Mouse (Mus musculus) layer of hippocampus, adult 18-20 months (tissue): Measurements from ENCODE around the gene Srd5a1. TPM values are rescaled to one million over a fixed set of nuclear protein-coding genes. Genes with fewer than 3 reads are reported as not detected.
"Not testable (repeated sequence)": the region's sequence is repeated elsewhere in the genome, so short reads cannot be mapped to it uniquely, and the experiment has no call there.

Source experiments
- DNase-seq, 2 experiments: peaks; one replicate each; pipeline ENCODE4 v3.0.0; 2022; ENCODE audit warnings: low spot score in 2 of 2
- total RNA-seq, 2 experiments: library from RNA; stranded (reverse); gene quantifications; 2 replicates each; pipeline ENCODE4 v1.2.3; 2021

Srd5a1 gene
- total RNA-seq, 2 experiments from 2014 or later, result 7.2 to 8.0 TPM

DNA sequence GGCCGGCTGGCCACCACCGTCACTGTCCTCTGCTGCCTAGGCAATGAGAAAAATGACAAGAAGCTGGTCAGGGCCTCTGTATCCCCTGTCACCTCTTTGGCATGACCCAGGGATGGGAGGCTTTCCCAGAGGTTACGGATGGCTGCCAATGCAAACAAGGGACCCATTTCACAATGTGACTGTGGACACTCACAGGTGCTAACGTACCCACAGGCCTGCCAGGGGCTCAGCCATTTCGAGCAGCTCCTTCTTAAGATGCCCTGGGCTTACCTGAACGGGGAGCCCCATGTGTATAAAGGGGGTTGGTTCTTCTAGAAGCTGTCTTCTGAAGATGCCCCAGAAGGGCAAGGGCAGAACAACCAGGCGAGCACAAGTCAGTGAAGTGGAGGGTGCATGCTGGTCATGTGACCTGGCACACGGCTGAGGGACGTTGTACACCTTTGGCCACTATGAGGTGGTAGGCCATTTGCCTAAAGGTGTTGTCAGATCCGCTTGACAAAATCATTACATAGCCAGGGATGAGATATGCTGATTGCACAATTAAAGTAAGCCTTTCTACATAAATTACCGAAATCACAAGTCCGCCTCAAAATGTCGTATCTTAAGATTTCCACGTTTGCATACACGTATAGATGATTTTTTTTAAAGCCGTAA lies 33.9 kb downstream of the Srd5a1 start:
- no peak for DNase-seq

DNA sequence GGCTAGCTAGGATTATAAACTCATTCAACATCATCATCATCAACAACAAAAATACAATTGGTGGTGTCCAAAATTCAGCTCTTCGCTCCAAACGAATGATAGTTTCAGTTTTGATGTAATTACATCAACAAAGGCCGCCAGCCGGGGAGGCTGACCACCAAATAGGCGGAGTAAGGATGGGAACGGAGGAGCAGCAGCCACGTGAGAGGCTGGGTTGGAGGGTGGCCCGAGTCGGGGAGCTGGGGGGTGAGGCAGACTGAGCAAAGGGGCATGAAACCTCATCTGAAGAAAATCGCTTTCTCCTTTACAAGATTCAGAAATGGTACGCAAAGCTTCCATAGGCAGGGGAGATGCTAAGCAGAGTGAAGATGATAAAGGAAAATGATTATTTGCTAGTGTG lies 34.6 kb downstream of the Srd5a1 start:
- DNase-seq, result peak; percentile 21

DNA sequence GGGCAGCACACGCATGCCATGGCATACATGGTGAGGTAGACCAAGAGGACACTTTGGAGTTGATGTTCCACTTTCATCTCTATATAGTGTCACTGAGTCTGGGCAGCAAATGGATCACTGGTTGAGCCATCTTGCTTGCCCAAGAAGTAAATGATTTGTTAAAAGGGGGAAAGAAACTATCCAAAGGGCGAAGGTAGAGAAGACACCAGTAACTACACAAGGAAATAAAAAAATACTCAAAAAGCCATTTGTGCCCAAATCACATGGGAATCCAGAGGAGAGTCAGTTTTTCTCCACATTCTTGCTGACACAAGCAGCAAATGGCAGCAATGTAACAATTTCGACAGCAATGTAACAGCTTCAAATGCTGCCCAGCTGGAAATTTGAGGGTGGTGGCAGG lies 38.6 kb downstream of the Srd5a1 start:
- DNase-seq, result no peak

DNA sequence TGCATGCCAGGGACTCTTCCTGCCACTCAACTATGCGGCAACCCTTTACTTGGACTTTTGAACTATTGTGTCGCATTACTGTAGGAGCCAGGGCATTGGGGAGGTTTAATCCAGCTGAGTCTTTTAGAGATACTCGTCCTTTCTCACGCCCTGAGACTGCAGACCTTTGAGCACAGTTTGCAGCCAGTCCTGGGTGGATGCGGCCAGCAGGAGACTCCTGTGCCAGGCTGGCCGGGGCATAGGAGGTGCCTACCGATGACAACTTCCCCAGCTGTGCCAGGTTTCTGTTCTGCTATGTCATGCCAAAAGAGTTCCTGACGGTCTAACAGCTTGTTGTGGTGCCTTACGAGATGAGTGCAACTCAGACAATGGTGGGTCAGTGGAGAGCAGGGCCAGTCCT lies 42.0 kb downstream of the Srd5a1 start:
- DNase-seq, result no peak

DNA sequence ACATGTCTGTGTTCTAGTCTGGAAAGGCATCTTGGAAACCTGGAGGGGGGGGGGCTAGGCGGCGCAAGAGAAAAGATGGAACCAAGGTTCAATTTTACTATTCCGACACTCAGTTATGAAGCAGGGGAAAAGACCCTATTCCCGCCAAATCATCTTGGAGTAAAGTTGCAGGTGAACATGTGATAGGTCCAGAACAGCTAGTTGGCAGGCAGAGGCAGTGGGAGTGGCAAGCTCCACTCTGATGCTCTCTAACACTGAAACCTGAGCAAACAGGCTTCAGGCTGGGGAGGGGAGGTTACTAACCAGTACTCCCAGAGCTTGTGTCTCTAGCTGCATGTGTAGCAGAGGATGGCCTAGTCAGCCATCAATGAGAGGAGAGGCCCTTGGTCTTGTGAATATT lies 45.8 kb downstream of the Srd5a1 start:
- not testable (repeated sequence) for DNase-seq

DNA sequence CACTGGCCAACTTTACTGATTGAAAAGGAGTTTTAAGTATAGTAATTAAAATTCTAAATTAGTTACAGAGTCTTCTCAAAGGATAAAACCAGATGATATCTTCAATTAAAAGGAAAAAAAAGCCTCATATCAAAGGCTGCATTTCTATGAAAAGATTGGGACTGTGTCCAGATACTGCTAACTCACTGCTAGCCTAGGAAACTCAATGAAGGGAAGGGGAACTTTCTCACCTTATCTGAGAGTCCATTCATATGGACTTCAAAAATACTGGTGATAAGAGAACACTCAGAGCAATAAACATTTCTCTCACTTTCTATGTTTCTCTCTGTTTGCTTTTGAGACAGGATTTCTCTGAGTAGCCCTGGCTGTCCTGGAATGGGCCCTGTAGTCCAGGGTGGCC lies 46.7 kb downstream of the Srd5a1 start:
- DNase-seq, result no peak

DNA sequence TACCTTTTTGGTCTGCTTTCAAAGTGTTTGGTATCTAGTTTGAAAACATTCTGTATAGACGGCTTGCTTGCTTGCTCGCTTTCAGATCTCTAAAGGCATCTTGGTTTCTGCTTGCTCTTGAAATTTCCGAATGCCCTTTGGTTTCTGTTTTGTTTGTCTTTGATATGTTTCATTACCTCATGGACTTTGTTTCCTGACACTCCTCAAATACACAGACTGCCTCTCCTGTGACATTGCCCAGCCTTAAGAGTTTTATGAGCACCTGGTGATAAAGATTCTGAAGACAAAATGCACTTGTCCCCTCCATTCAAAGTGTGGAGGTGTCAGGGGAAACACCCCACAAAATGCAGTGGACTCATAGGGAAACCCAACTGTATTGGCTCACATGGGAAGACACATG lies 47.3 kb downstream of the Srd5a1 start:
- no peak for DNase-seq

DNA sequence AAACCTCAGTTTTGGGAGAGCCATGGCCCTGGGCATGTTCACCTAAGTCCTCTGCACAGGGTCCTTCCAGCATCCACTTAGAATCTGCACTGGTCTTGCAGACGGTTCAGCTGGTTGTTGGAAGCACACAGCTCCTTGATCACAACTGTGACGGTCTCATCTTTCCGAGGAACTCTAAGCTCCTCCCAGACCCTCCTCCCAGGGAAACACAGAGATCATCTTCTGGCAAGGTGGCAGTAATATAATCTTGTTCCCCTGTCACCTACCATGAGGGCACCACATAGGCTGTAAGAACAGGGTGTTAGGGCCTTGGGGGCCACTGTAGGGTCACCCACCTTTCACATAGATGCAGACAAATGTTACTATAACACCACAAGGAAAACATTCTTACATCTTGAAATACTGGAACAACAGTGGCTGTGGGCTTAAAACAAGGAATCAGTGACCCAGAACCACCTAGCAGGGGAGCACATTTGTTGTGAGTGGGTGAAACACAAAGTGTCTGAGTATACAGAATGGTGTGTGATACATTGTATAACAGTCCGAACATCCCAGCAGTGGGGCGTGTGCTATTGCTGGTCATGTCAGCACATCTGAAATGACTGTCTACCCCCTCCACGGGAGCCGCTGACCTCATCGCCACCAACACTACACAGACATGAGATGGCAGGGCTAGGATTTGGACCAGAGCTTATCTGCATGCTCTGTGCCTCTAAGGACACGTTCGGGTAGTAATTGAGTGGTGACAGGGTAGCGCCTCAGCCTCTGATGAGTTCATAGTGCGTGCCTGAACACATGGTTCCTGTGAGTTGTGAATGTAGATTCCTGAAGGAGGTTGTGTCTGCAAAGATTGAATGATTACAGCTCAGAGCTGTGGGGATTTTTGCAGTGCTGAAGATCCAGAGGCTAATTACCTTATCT lies 48.3 kb downstream of the Srd5a1 start:
- no peak for DNase-seq

DNA sequence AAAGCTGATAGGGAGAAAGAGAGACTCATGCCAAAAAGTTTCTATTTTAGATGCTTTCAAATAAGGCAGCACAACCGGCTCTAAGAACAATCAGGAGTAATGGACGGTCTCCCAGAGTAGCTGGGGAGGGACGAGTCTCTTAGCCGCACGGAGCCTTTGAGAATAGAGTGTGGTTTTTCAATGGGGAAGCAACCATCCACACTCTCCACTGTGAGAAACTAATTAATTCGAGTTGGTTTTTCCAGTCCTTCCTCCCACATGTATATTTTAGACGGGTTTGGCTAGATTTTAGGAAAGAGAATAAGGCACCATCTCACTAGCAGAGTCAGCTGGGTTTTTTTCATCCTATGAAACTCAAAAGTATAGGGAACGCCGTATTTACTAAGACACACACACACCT lies 49.2 kb downstream of the Srd5a1 start:
- no peak for DNase-seq

DNA sequence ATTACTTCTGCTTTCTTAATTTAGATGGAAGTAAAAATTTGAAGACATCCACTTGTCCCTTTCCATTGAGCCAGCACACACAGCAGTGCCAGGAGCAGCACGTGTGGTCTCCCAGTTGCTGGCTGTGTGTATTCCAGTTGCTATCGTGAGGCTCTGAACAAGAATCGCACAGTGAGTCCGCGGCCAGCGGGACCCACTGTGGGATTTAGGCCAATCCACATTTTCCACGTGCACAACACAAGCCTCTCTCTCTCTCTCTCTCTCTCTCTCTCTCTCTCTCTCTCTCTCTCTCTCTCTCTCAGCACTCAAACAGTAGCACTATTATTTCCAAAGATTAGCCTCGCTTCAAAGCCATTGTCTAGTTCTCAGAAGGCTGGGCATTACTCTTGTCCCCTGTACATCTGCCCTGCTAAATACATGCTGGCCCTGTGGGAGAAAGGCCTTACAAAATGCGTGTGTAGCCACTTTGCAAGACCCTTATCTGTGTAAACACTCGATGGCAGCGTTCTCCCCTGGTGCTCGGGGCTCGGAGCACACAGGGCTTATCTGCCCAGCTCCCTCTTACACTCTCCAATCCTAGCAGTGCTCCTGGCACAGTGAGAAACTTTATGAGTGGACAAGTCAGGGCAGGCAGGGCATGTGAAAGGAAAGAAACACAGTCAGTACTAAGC lies 51.8 kb downstream of the Srd5a1 start:
- DNase-seq, result no peak

DNA sequence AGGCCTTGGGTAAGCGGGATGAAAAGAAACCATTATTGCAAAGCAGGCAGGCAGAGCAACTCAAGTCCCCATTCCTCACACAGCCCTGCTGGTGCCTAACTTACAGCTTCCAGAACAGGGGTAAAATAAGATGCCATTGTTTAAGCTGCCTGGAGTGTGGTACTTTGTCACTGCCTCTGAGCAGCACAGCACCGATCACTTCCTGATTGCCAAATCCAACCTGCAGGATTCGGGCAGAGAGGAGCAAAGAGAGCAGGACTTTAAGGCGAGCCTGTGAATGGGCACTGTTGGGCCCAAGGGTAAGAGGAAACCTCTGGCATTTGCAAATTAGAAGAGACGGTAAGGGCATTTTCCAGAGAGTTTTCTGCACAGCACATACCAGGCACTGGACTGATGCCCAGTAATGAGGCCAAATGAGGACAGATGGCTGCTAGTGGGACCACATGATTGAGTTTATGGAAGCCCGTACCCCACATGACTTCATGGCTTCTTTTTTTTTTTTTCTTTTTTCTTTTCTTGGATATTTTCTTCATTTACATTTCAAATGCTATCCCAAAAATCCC lies 53.1 kb downstream of the Srd5a1 start:
- DNase-seq, result peak in 1 of 2 experiments; percentile 57

DNA sequence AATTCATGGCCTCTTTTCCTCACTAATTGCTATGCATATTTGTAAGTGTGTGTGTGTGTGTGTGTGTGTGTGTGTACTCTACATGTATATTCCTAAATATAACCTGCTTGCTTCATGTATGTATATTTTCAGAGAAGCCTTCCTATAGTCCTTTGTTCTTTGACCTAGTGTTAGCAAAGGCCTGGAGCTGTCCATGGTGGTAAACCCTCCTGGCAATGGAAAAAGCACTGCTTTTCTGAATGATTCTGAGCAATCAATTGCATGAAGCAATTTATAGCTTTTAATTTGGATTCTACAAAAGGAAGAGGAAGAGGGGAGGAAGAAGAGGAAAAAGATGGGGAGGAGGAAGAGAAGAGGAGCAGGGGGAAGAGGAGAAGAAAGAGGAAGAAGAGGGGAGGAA lies 54.5 kb downstream of the Srd5a1 start:
- DNase-seq, result no peak

DNA sequence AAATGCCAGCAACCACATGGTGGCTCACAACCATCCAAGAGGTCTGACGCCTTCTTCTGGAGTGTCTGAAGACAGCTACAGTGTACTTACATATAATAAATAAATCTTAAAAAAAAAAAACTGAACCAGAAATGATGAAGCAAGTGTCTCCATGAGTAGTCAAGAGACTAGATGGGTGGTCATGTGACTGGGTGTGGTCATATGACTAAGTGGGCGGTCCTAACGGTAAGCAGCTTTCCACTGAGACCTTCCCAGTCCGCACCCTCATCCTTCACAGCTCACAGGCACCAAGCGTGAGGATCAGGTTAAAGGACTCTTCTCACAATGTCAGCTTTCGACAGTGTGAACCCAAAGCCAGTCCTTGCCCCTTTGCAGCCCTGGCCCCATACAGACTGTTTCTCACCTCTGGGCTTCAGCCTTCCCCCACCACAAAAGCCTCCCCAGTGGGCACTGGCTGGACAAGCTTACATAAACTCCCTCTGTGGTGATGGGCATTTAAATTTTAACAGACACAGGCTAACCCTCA lies 55.2 kb downstream of the Srd5a1 start:
- DNase-seq, result no peak

DNA sequence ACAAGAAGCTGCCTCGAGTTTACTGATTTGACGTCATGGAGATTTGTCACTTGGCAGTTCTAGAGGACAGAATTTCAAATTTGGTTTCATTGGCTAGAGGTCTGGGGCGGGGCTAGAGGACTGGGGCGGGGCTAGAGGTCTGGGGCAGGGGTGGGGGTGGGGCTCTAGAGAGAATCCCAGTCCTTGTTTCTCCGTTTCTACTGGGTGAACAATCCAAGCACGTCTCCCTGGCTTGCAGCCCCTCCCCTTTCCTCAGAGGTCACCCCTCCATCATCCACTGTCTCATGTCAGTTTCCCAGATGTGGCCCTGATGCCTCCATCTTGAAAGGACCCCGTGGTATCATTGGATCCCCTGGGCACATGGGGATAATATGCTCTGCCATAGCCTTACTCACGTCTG lies 56.2 kb downstream of the Srd5a1 start:
- DNase-seq, result no peak

DNA sequence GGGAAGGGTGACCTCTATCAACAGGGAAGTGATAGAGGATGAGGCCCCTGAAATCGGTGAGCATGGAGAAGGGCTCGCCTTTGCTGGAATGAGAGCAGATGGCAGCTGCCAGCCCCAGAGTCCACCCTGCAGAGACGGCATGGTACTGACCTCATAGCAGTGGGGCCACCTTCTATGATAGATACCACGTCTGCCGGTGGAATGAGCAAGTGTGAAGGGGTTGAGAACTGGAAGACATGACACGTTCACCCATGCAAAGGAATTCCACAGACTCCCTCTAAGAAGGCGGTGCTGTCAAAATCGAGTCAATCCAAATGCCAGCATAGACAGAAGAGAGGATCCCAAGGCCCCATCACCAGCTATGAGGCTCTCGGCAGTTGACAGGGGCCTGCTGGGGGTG lies 57.0 kb downstream of the Srd5a1 start:
- DNase-seq, result no peak

DNA sequence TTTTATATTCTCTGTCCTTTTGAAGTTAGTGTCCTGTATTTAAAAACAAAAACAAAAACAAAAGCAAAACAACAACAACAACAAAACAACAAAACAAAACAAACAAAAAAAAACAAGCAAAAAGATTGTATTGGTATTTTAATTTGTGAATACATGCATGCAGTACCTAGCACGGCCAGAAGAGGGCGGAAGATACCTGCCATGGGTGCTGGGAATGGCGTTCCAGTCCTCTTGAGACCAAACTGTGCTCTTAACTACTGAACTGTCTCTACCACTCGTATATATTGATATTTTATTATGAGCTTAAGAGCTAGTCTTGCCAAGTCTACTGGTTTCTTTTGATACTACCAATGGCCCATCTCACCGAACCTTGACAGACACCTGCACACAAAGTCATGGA lies 58.2 kb downstream of the Srd5a1 start:
- DNase-seq, result no peak

DNA sequence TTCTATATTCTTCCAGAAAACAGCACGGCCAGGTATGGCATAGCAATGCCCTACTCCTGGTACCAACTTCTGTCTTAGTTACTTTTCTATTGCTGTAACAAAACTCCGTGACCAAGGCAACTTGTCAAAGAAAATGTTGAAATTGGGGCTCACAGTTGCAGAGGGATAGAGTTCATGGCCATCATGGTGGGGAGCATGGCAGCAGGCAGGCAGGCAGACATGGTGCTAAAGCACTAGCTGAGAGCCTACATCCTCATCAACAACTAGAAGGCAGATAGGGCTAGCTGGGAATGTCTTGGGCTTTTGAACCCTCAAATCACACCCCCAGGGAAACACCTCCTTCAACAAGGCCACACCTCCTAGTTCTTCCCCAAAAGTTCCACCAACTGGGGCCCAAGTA lies 60.4 kb downstream of the Srd5a1 start:
- DNase-seq, result no peak

DNA sequence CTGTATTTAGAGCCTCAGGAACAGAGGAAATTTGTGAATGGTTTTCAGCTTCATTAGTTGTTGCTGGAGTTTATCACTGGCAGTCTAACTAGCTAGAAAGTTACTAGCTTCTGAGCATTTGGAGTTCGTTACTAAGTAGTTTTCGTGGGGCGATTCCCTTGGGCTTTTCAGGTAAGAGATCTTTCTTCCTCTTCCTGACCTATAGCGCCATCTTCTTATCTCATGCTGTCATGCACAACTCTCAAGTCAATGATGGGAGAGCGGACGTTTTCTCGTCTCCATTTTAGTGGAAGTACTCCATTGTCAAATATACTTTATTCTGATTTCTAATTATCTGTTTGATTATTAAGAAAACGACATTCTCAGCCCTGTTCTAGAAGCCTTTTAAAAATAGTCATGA lies 61.3 kb downstream of the Srd5a1 start:
- DNase-seq, result no peak

DNA sequence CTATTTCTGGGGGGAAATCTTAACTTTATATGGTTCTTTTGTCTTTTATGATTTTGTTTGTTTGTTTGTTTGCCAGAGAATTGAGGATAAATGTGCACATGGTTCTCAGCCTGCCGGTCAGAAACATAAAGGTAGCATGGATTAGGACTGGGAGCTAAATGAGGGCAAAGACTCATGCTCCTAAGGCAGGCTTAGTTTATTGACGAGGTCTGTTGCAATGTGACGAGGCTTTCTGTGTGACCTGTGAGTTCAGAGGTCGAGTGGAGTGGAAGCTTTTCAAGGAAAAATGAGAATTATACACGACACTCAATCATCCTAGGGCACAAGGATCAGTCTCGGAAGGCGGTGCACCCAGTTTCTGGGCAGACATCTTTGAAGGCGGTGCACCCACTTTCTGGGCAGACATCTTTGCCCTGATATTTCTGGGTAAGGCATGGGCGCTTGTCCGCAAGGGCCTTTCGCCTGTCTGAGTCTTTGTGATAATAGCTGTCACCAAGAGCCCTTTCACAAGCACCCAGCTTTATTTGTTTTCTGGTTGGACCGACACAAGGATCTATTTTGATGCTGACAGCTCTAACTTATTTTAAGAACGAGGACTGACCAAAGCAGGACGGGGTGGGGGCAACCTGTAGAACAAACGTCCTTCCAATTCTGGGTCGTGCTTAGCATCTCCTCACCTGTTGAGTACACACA lies 63.6 kb downstream of the Srd5a1 start:
- DNase-seq, result no peak

DNA sequence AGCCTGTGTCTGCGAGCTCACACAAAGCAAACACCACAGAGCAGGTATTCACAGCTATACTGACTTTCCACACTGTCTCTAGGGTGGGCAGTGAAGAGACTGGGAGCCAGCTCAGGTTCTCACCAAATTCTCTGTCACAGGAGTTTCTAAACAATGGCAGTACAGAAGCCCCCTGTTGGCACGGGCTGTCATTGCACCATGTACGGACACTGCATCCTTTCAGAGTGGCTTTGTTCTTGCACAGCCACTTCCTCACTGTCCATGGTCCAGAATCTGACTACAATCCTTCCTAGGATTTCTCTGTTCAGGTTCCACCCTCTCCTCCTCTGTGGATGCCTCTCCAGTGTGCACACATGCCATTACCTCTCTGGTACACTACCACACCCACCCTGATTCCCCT lies 66.2 kb downstream of the Srd5a1 start:
- no peak for DNase-seq

DNA sequence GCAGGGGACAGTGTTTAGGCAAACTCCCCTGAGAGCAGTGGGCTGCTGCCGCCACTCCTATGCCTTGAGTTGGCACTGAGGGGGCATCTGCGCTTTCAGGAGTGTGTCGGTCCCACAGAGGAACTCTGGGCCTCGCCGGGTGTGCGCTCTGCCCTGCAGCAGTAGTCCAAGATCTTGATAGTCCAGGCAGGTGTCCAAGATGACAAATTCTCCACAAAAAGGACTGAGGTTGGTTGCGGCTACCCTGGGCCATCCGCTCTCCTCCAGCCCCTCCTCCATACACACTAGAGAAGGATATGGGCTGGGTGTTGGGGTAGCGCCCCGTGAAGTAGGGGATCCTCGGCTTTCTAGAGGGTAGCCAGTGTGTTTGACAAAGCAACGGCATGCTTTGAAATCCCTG lies 67.6 kb downstream of the Srd5a1 start:
- no peak for DNase-seq
